Mouse (Mus musculus): ENCODE measurements at regions not wholly inside any gene's neighbourhood (a gene's known extent, or its start where the extent isn't known, plus 50 kb on each side); places are given as distances from the start of the nearest gene placed in this dataset.

GRCm38 (mm10) chr1:4661761-4662160, 145.9 kb upstream of the Gm37988 start:
- TF ChIP-seq POLR2A (IDR thresholded peaks at IDR 0.05; ENCODE audit: control insufficient read depth, extremely low read depth, insufficient read depth, low read length, poor library complexity) (no peak), CTCF (IDR thresholded peaks at IDR 0.05; ENCODE audit: borderline replicate concordance, control insufficient read depth, extremely low read depth, insufficient read depth, low read length, poor library complexity) (no peak)
